Mouse (Mus musculus) adrenal gland, postnatal 36 days (tissue): ENCODE data around the gene Lrrc73. TPM values are rescaled to one million over a fixed set of nuclear protein-coding genes. Genes with fewer than 3 reads are reported as not detected.

Experiments
- DNase-seq, 2 experiments: peaks; one replicate each; pipeline ENCODE4 v3.0.0; 2021; ENCODE audit warnings: mixed read lengths in 1 of 2
- microRNA-seq: library from miRNA; unstranded; fragments of <30 nt; microRNA quantifications from one replicate; pipeline ENCODE4 v1.2.0, GENCODE M21; 2021
- total RNA-seq, 2 experiments: library from RNA; stranded (reverse); gene quantifications; 2 replicates each; pipeline ENCODE4 v1.2.3; 2021

Gene Lrrc73
- total RNA-seq, 2 experiments from 2014 or later, result 5.4 to 8.9 TPM

DNA sequence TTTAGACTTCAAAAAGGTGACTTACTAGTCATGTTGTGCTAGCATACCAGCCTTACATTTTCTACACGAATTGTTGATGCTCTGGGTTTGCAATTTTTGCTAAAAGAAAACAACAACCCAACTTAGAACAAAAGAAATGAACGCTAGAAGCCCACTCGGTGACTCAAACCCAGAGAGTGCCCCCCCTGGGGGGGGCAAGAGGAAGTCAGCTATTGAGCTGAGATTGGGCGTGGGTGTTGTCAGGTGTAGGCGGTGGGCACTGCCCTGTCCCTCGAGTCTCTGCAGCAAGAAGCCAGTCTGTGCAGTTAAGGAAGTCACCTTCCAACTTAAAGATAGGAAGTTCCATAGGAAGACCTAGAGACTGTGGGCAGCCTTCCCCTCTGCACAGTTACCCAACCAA, 43.3 kb downstream of the Lrrc73 start:
- no peak for DNase-seq

DNA sequence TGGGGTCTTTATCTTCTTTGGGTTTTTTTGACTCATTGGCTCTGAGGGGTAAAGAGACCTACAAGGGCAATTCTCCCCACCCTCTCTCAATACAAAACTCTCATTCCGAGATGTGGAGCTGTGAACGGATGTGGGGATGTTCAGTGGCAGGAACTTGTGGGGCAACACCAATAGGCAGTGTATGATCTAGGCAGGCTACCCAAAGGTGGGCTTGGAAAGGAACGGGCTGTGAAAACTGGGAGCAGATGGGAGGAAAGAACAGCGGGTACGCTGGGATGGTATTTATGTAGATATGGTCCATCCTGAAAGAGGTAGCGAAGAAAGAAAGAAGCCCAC, 43.7 kb downstream of the Lrrc73 start:
- DNase-seq, result no peak

DNA sequence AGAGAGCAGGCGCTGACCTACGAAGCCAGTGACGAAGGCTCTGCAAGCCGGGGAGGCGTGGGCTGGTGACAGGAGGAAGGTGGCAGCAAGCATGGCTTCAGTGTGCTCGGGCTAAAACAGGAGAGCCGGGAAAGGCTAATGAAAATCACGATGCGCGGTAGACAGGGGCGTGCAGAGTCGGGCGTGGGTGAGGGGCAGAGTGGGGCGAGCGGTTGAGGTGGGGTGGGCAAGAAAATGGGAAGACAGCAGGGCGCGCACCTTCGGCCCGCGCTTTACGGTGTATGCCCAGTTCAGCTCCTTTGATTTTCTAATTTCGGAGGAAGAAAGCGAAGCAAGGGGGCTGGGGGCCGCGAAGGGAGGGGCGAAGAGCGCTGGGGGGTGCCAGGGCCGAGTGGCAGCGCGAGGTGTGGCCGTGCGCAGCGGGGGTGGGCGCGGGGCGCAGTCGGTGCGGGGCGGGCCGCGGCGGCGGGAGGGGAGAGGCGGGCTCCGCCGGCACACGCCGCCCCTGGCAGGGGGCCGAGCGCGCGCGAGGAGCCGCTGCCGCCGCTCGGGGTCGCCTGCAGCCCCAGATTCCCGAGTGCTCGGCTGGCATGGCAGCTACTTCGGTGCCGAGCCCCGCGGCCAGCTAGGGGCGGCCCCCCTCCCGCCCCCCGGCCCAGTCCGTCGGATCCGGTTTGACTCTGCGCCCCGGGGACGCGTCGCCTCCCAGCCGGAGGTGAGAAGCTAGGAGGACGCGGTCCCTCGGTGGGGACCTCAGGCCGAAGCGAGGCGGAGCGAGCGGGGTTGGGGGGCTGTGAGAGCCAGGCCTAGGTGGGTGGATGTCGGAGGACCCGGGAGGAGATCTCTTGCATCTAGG, 44.3 kb downstream of the Lrrc73 start, which contains the start of gene Dlk2:
Gene Dlk2, plus strand, starts transcription at position 58 of the 856 bp plus-strand sequence.
- DNase-seq, result peak; percentile 37 to 54

DNA sequence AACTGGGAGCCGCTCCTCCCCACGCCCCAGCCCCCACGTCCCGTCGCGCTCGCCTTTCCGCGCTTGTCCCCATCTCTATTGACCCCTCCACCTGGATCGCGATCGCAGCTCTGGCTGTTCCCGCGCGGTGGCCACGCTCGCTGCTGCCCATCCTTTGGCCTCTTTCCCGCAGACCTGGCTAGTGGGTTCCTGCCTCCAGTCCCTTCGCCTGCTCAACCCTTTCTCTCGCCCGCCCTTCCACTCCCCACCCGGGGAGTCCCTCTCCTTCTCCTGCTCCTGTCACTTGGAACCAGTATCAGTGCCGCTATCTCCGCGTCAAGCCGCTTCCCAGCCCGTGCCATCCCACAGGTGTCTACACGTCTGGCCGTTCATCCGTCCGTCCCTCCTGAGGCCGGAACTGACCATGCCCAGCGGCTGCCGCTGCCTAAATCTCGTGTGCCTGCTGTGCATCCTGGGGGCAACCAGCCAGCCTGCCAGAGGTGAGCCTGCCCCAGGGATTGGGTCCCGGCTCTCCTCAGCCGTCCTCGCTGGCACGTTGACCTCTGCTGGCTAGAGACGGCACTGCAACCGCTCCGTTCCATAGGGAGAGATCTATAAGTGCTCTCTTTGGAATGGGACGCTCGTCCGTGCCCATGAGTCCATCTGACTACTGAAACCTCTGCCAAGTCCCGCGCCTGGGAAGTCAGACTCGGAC, 45.0 kb downstream of the Lrrc73 start:
- peak; percentile 88 to 91 for DNase-seq

DNA sequence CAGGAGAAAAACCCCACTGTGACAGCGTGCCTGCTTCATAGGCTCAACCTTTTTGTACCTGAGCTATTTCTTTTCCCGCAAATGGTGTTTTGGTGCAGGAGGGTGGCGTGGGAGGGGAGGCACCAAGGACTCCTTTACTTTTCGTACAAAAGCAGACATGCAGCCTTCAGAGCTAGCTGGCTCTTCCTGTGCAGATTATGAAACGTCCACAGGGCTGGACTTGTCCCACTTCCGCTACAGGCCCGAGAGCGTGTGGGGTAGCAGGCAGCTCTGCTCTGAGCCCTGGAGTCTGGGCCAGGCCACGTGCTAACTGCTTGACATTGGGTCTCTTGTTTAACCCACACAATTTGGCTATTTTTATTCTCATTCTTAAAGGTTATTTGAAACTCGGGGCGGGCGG, 48.6 kb downstream of the Lrrc73 start:
- peak in 1 of 2 experiments; percentile 23 for DNase-seq

DNA sequence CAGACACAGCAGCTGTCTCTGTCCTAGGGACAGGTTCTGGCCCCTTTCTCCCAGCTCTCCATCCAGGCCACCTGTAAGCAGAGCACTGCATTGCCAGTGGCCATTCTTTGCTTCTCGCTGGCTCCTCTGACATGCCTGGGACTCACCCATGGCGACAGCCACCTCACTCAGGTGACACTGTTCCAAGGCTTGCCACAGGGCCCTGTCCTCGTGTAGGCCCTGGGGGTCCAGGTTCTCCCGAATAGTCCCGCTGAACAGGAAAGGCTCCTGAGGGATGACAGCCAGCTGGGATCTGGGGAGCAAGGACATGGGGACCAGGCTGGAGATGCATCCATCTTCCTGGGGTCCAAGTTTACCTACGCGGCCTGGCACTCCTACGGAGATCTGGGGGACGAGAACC, 50.9 kb downstream of the Lrrc73 start:
- DNase-seq, result no peak

Small RNA genes within 50 kb of the gene (microRNA-seq; reads per million reads assigned to microRNA genes)
- gene Mir693, result not detected

Other genes starting within 250 kb of the Lrrc73 start
- gene Vegfa, start 221.2 kb upstream of the Lrrc73 start, total RNA-seq, result 100 to 1,000 TPM; 330 to 830 TPM
- gene Mrps18a, start 142.5 kb upstream of the Lrrc73 start, total RNA-seq, result 100 to 1,000 TPM in 1 of 2 experiments, 10 to 100 TPM in 1; 99.1 to 106 TPM
- 10 to 100 TPM in 1 of 2 experiments, 1 to 10 TPM in 1; 7.9 to 12.8 TPM for gene Rsph9, start 109.3 kb upstream of the Lrrc73 start, total RNA-seq
- 10 to 100 TPM; 19.7 to 20.1 TPM for gene Mad2l1bp, start 100.0 kb upstream of the Lrrc73 start, total RNA-seq
- gene Gtpbp2, start 92.5 kb upstream of the Lrrc73 start, total RNA-seq, result 10 to 100 TPM; 67.4 to 78.1 TPM
- 10 to 100 TPM; 43.3 to 45.3 TPM for gene Polh, start 50.9 kb upstream of the Lrrc73 start, total RNA-seq
- gene Xpo5, start 50.7 kb upstream of the Lrrc73 start, total RNA-seq, result 10 to 100 TPM; 81.4 to 87.7 TPM
- gene Polr1c, start 5.5 kb upstream of the Lrrc73 start, total RNA-seq, result 100 to 1,000 TPM in 1 of 2 experiments, 10 to 100 TPM in 1; 97.8 to 119 TPM
- 100 to 1,000 TPM; 137 to 176 TPM for gene Yipf3, start 5.5 kb upstream of the Lrrc73 start, total RNA-seq
- 10 to 100 TPM; 46.1 to 49.9 TPM for gene Tjap1, start 29.5 kb downstream of the Lrrc73 start, total RNA-seq
- under 1 TPM in 1 of 2 experiments, not detected in 1; 0.33 TPM for gene Dlk2, start 43.9 kb downstream of the Lrrc73 start, total RNA-seq
- 1 to 10 TPM; 6.8 to 7.4 TPM for gene Abcc10, start 74.8 kb downstream of the Lrrc73 start, total RNA-seq
- 10 to 100 TPM; 23.3 to 29.0 TPM for gene Zfp318, start 130.2 kb downstream of the Lrrc73 start, total RNA-seq
- gene Crip3, start 175.4 kb downstream of the Lrrc73 start, total RNA-seq, result 1 to 10 TPM in 1 of 2 experiments, under 1 TPM in 1; 0.43 to 1.1 TPM
- gene Slc22a7, start 184.9 kb downstream of the Lrrc73 start, total RNA-seq, result not detected
- 1 to 10 TPM in 1 of 2 experiments, under 1 TPM in 1; 0.63 to 1.1 TPM for gene Ttbk1, start 234.1 kb downstream of the Lrrc73 start, total RNA-seq
- 1 to 10 TPM; 4.2 to 6.9 TPM for gene Dnph1, start 243.2 kb downstream of the Lrrc73 start, total RNA-seq